Mouse (Mus musculus) duodenum, adult 2 months (tissue): ENCODE measurements around the gene Ndufb2. TPM values are rescaled to one million over a fixed set of nuclear protein-coding genes. Genes with fewer than 3 reads are reported as not detected.

ENCODE experiments used
- polyA plus RNA-seq: library from polyadenylated mRNA; depleted of rRNA; stranded (reverse); fragments of >200 nt; gene quantifications from 2 replicates; pipeline ENCODE4 v1.2.3, GENCODE M21; 2012; ENCODE audit warnings: low replicate concordance; rRNA removed

Gene Ndufb2
- polyA plus RNA-seq: 766 and 800 TPM in 2 replicates

DNA sequence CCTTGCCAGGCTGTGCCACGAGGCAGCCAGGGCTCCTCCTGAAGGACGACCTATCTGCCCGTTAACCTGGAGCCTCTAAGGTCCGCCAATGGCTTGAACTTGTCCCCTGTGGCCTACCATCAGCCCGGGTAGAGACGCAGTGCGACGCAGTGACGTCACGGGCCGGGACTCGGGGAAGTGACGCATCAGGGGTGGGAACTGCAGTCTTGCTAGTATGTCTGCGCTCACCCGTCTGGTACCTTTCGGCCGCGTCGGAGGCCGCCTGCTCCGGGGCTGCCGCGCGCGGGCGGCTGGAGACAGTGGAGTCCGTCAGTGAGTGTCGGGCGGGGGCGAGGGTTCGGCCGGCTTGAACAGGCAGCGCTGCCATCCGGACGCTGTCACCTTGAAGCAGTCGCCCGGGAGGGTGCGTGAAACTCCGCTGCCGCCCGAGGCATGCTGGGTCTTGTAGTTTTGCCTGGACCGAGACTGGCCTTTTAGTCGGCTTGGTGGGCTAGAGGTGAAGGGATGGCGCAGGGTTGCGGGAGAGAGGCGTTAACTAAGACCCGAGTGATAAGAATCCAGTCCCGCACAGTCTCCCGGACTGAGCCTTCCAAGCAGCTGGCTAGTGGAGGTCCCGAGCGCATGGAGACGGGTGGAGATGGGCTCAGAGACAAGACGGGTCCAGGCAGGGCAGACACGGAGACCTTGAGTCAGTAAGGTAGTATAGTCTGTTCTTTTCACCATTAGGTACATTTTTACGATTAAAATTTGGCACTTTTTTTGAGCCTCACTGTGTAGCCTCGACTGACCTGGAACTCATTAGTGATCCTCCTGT is at the start of gene Ndufb2:
TSS of gene Ndufb2 (plus strand) at position 174 of the 814 bp plus-strand sequence.

DNA sequence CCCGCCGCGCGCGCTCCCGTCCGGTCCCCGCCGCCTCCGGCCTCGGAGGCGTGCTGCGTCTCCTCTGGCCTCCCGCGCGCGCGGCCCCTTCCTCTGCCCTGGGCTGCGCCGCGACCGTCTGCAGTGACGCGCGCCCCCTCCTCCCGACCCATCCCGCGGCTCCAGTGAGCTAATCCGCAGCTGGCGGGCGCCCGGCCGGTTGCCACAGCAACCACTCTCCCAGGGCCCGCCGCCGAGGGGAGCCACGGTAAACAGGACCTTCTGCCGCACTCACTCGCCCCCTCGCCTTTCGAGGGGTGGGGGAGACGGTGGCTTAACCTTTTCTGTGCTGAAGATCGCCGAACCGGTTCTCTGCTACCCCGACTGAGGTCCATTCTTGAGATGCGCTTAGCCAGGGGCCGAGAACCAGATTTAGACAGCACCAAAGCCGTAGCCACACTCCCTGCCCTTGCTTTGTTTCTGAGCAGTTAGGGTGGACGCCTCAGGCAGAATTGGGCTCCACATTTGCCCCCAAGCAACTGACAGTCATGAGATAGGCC is 34.6 kb upstream of the Ndufb2 start, which contains the start of gene Dennd2a:
TSS of gene Dennd2a (minus strand) at position 145 of the 539 bp plus-strand sequence.

GRCm38 (mm10) chr6:39573791-39574554 is 18.4 kb upstream of the Ndufb2 start, which contains the start of gene Adck2:
Gene Adck2 (plus strand): TSS chr6:39573873.

GRCm38 (mm10) chr6:39585517-39585916 is 6.9 kb upstream of the Ndufb2 start, which contains the start of gene Gm42420:
Gene Gm42420 (plus strand): TSS chr6:39585753.

Other genes starting within 250 kb of the Ndufb2 start
- 9.3 and 13.8 TPM in 2 replicates for gene Slc37a3, start 214.9 kb upstream of the Ndufb2 start, polyA plus RNA-seq
- gene Rab19, start 211.4 kb upstream of the Ndufb2 start, polyA plus RNA-seq: 3.3 and 5.4 TPM in 2 replicates
- 45.1 and 75.5 TPM in 2 replicates for gene Mkrn1, start 172.1 kb upstream of the Ndufb2 start, polyA plus RNA-seq
- gene Dennd2a, start 34.7 kb upstream of the Ndufb2 start, polyA plus RNA-seq: 2.2 and 2.3 TPM in 2 replicates
- 7.8 and 12.4 TPM in 2 replicates for gene Adck2, start 18.7 kb upstream of the Ndufb2 start, polyA plus RNA-seq
- gene Gm42420, start 6.8 kb upstream of the Ndufb2 start, polyA plus RNA-seq: not detected in 2 replicates
- gene Braf, start 132.9 kb downstream of the Ndufb2 start, polyA plus RNA-seq: 1.5 and 4.9 TPM in 2 replicates
- 9.6 and 14.5 TPM in 2 replicates for gene Mrps33, start 218.4 kb downstream of the Ndufb2 start, polyA plus RNA-seq